Mouse (Mus musculus) erythroblast, embryonic 14.5 days (primary cell): ENCODE measurements around the gene Cftr.

Experiments
- GATA1 ChIP-seq: IDR thresholded peaks from 2 replicates; pipeline ENCODE4 v1.6.1; 2012; ENCODE audit warnings: low read length, inconsistent platforms, mixed read lengths
- TAL1 ChIP-seq: IDR thresholded peaks from 3 replicates; pipeline ENCODE4 v1.6.1; 2012; ENCODE audit warnings: low read length, inconsistent platforms, mixed read lengths

GRCm38 (mm10) chr6:18225157-18225556 lies 54.7 kb downstream of the Cftr start:
- TF ChIP-seq GATA1 (no peak), TAL1 (no peak)
